In the genomic region with DNA sequence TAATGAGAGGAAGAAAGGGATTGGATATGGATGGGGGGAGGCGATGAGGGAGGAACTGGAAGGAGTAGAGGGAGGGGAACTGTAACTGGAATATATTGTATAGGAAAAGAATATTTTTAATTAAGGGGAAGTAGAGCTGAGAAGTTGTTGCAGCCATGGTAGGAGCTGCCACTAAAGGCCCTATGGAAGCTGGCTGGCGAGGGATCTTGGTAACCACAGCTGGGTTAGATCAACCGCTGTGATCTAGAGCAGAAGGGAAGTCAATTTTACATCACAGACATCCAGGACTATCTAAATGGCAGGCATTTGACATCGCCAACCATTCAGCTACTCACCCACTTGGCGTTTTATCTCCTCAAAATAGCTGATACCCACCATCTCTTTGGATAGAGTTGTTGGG, we compare ENCODE assay signal across 15 mouse cellular contexts.
"Had no signal": no experiment of that assay in that cellular context is flagged by ENCODE, and none has a peak within 500 bp of the region (broad histone marks: within the 10 kb centered on the region; RNA-seq: fewer than 3 reads in every experiment).

No protein-coding gene starts in this region.

- DNase-seq: kidney, adult 2 months; kidney, postnatal 10 days; kidney, postnatal 36 days; layer of hippocampus, postnatal 36 days; left cerebral cortex, postnatal 4 days; lung, adult 2 months; lung, postnatal 14 days; lung, postnatal 4 days; midbrain, embryonic 14.5 days; right cerebral cortex, adult 18-20 months; right cerebral cortex, postnatal 14 days; right cerebral cortex, postnatal 4 days; thymus, postnatal 25 days had no signal

- ATAC-seq: intestine, postnatal 0 days; liver, embryonic 12.5 days had no signal
